Mouse (Mus musculus) embryonic facial prominence, embryonic 11.5 days (tissue): Measurements from ENCODE around the gene Krt7. TPM values are rescaled to one million over a fixed set of nuclear protein-coding genes. Genes with fewer than 3 reads are reported as not detected.

Source experiments
- ATAC-seq: fragments of 200-750 bp; cut with Nextera tagmentation; replicated peaks from 2 replicates; pipeline ENCODE4 v1.8.0; 2017; ENCODE audit warnings: low read depth; ENCODE audit not compliant: insufficient number of reproducible peaks, low FRiP score, low TSS enrichment
- DNase-seq: peaks from one replicate; pipeline ENCODE4 v3.0.0-alpha.2; 2015; ENCODE audit warnings: low spot score
- H3K27ac ChIP-seq: fragments of 300-500 bp; sonication (generic); replicated peaks from 2 replicates; pipeline ENCODE4 v1.5.1; 2014; ENCODE audit warnings: mild to moderate bottlenecking, low read depth, low read length, control low read depth
- H3K27me3 ChIP-seq: fragments of 300-500 bp; sonication (generic); 2 replicates; pipeline ENCODE4 v1.6.1; 2014; ENCODE audit warnings: mild to moderate bottlenecking, low read length, moderate library complexity, mixed read lengths; ENCODE audit not compliant: control insufficient read depth, insufficient read depth
- H3K36me3 ChIP-seq: fragments of 300-500 bp; sonication (generic); replicated peaks from 2 replicates; pipeline ENCODE4 v1.6.1; 2014; ENCODE audit warnings: low read depth, mild to moderate bottlenecking, low read length, moderate library complexity, mixed read lengths; ENCODE audit not compliant: control insufficient read depth, insufficient read depth
- H3K4me1 ChIP-seq: fragments of 300-500 bp; sonication (generic); 2 replicates; pipeline ENCODE4 v1.6.1; 2014; ENCODE audit warnings: low read length, mixed read lengths; ENCODE audit not compliant: control insufficient read depth, insufficient read depth
- H3K4me2 ChIP-seq: fragments of 300-500 bp; sonication (generic); 2 replicates; pipeline ENCODE4 v1.6.1; 2014; ENCODE audit warnings: low read depth, mild to moderate bottlenecking, control low read depth, low read length, moderate library complexity
- H3K4me3 ChIP-seq: fragments of 300-500 bp; sonication (generic); 2 replicates; pipeline ENCODE4 v1.5.1; 2014; ENCODE audit warnings: low read depth, low read length, control low read depth
- H3K9ac ChIP-seq: fragments of 300-500 bp; sonication (generic); replicated peaks from 2 replicates; pipeline ENCODE4 v1.6.1; 2014; ENCODE audit warnings: mild to moderate bottlenecking, control low read depth, low read length
- H3K9me3 ChIP-seq: fragments of 300-500 bp; sonication (generic); replicated peaks from 2 replicates; pipeline ENCODE4 v1.6.1; 2016; ENCODE audit warnings: mild to moderate bottlenecking, low read length, inconsistent platforms, mixed read lengths; ENCODE audit not compliant: control insufficient read depth
- WGBS: fragments of 180-500 bp; shearing (Covaris S2); extraction: QIAGEN DNeasy Blood & Tissue Kit; methylation state at CpG from one replicate; pipeline ENCODE4 v1.1.7; 2014; 5-methylcytosine and 5-hydroxymethylcytosine counted together
- polyA plus RNA-seq: library from polyadenylated mRNA; unstranded; fragments of >200 nt; fragmentation: Nextera tagmentation; extraction: Ambion mirVana; gene quantifications from 2 replicates; pipeline ENCODE4 v1.2.1, GENCODE M21; 2014

The Krt7 gene
- 9.4 and 11.2 TPM in 2 replicates for polyA plus RNA-seq

DNA sequence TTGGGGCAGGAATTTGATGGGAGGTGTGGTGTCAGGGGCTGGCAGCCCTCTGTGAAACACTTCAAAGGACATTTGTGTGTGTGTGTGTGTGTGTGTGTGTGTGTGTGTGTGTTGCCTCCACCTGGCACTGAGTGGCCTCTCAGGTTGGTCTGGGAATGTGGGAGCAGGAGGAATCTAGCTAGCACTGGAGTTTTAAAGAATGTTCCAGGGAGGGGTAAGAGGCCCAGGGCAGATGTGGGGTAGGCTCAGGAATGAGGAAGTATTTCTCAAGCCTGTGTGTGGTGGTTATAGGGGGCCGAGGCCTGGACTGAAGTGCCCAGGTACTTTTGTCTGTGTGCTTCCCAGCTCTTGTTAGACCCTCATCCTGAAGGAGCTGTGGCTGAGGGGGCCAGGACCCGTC, at the start of gene Krt7:
Krt7 (plus strand) TSS at position 269 of the 400 bp plus-strand sequence.
- H3K27me3 ChIP-seq = peaks cover 12% of the 10 kb centered on the region; the same call in 1 of the 2 replicates
- H3K4me3 ChIP-seq = no peak within 1 kb of the TSS
- ATAC-seq = no peak
- no peak within 1 kb of the TSS for H3K9ac ChIP-seq
- no peaks in the 10 kb centered on the region for H3K36me3 ChIP-seq
- H3K27ac ChIP-seq = no peak within 1 kb of the TSS
- WGBS = 43% methylated on average over 2 of the region's 2 CpGs
- 0 out of 2 replicates have a peak, but pooled peaks cover 2% of the 10 kb centered on the region for H3K4me1 ChIP-seq
- no peak within 1 kb of the TSS for H3K4me2 ChIP-seq
- no peaks in the 10 kb centered on the region for H3K9me3 ChIP-seq
- DNase-seq = peak; percentile 22

DNA sequence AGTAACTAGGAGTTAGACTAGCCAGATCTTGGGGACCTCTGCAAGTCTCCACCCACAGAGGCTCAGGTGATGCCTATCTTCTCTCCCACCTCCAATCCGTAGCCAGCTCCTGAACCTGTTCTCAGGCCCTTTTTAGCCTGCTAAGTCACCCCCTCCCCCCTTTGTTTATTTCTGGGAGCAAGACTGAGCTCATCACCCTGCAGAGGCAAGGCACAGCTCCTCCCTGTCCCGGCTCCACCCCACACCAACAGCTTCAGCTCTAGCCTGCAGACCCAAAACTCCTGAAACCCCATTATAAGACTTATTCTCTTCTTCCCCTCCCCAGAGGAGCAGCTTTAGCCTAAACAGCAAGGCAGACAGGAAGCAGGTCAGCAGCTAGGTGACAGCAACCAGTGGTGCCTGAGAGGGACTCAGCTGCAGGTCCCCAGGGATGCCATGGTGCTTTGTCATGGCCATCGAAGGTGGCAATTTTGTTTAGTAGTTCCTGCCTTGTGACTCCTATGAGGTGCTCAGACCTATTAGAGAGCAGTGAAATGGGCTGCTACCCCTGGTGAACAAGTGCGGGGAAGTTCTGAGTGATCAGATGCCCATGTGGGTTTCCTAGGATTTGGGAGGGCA, 48.3 kb upstream of the Krt7 start:
- Histone ChIP-seq H3K4me2 (no peak overlapping the region), H3K27me3 (no peaks in the 10 kb centered on the region), H3K4me3 (no peak overlapping the region), H3K9me3 (no peaks in the 10 kb centered on the region), H3K4me1 (no peaks in the 10 kb centered on the region), H3K36me3 (no peaks in the 10 kb centered on the region), H3K9ac (no peak overlapping the region), H3K27ac (no peak overlapping the region)
- 64% methylated on average over 4 of the region's 4 CpGs for WGBS
- ATAC-seq = no peak
- no peak for DNase-seq

DNA sequence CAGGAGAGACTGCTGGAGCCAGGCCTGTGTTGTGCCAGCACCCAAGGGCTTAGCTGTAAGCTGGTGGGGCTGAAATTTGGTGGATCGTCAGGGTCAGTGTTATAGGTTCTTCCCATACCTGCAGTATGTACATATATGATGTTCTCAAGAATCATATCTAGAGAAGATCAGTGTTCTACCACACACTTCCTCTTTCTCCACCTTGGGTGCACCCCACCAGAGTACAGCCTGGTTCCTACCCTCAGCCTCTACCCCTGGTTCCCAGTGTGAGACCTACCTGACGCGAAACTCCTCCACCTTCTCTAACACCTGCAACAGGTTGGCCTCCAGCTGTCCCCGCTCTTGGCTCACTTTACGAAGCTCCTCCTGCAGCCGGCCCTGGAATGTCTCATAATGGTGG, 46.9 kb upstream of the Krt7 start:
- no peak overlapping the region for H3K4me2 ChIP-seq
- H3K27me3 ChIP-seq = no peaks in the 10 kb centered on the region
- WGBS = 74% methylated on average over 6 of the region's 6 CpGs
- no peaks in the 10 kb centered on the region for H3K36me3 ChIP-seq
- no peak overlapping the region for H3K9ac ChIP-seq
- H3K9me3 ChIP-seq = no peaks in the 10 kb centered on the region
- ATAC-seq (no peak), DNase-seq (no peak)
- no peaks in the 10 kb centered on the region for H3K4me1 ChIP-seq
- no peak overlapping the region for H3K27ac ChIP-seq
- no peak overlapping the region for H3K4me3 ChIP-seq

DNA sequence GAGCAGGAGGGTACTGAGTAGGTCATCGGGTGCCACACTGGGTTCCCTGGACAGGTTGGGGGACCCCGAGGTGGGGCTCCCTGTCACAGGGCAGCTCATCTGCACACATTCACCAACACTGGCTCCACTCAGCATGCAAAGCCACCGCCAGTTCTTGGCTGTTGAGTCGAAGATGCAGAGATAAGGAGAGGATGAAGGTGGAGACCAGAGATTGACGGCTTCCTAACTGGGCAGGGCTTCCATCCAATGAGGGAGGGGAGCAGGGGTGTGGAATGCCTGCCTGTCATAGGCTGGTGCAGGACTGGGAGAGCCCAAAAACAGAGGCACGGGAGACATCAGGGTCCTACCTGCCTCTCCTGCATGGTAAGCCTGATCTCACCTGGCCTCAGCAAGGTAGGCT, 46.4 kb upstream of the Krt7 start:
- Histone ChIP-seq H3K36me3 (no peaks in the 10 kb centered on the region), H3K4me1 (no peaks in the 10 kb centered on the region), H3K27ac (no peak overlapping the region), H3K4me3 (no peak overlapping the region), H3K4me2 (no peak overlapping the region), H3K9me3 (no peaks in the 10 kb centered on the region), H3K9ac (no peak overlapping the region), H3K27me3 (no peaks in the 10 kb centered on the region)
- ATAC-seq = no peak
- 68% methylated on average over 6 of the region's 6 CpGs for WGBS
- no peak for DNase-seq

DNA sequence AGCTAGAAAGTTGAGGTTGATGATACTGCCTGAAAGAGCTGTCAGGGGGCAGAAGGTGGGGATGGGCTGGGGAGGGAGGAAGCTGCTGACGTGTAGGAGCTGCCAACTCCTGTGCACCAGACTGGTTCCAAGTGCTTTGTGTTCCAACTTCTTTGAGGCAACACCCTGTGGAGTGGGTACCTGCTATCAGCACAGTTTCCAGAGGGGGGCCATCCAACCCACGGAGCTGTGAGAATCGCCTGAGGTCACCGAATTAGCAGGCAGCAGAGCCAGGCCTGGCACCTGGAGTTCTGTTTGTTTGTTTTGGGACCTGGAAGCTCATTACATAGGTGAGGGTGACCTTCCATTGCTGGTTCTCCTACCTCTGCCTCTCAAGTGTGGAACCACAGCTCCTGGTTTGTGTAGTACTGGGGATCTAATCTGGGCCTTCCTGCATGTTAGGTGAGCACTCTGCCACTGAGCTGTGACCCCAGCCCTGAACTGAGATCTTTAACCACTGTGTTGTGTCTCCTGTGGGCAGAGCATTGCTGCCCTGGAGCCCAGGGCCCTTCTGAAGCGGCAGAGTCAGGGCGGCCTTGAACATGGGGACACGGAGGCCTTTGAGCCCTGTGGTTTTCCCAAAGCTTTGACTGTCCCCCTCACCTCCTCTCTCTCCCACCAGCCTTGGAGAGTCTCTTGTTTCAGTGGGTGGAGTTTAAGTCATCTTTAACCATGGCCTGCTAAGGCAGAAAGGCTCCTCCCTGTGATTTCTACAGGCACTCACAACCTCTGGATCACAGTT, 45.8 kb upstream of the Krt7 start:
- no peak overlapping the region for H3K4me3 ChIP-seq
- no peak for DNase-seq
- no peak overlapping the region for H3K4me2 ChIP-seq
- H3K27ac ChIP-seq = no peak overlapping the region
- no peak for ATAC-seq
- H3K27me3 ChIP-seq = no peaks in the 10 kb centered on the region
- H3K4me1 ChIP-seq = no peaks in the 10 kb centered on the region
- H3K36me3 ChIP-seq = no peaks in the 10 kb centered on the region
- H3K9me3 ChIP-seq = no peaks in the 10 kb centered on the region
- H3K9ac ChIP-seq = no peak overlapping the region
- WGBS = 71% methylated on average over 7 of the region's 7 CpGs

DNA sequence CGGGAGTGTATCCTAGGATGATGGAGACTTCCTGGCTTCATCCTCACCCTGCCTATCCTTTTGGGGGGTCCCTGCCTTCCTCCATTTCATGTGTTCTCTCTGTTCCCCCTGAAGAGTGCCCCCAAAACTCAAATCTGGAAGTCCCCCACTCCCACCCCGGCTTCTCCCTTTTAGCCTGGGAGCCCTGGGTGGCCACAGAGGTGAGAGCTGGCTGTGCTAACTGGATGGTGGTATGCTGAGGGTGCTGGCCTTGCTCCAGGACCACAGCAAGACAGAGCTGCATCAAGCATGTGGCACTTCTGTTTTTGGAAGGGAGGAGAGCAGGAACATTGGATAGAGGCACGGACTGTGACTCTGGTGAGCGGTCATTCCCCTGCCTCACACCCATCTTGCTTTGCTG, 45.1 kb upstream of the Krt7 start:
- WGBS = 68% methylated on average over 4 of the region's 4 CpGs
- no peaks in the 10 kb centered on the region for H3K4me1 ChIP-seq
- no peaks in the 10 kb centered on the region for H3K9me3 ChIP-seq
- no peak overlapping the region for H3K4me3 ChIP-seq
- H3K27me3 ChIP-seq = no peaks in the 10 kb centered on the region
- no peaks in the 10 kb centered on the region for H3K36me3 ChIP-seq
- H3K9ac ChIP-seq = no peak overlapping the region
- ATAC-seq (no peak), DNase-seq (no peak)
- no peak overlapping the region for H3K27ac ChIP-seq
- H3K4me2 ChIP-seq = no peak overlapping the region

DNA sequence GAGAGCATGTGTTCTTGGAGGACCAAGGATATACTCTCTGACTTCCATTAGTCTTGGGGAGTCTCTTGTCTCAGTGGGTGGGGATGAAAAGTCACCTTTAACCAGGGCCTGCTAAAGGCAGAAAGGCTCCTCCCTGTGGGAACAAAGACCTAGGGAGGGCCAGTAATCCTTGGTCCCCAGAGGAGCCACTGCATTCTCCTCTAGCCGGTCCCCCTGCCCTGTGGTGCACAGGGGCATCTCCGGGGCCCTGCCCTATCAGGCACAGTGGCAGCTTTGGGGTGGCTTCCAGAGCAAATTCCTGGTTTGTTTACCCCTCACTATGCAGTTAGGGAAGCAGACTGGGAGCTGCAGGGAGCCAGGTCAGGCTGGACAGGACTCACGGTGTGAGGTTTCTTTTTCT, 44.4 kb upstream of the Krt7 start:
- WGBS = 36% methylated on average over 3 of the region's 3 CpGs

DNA sequence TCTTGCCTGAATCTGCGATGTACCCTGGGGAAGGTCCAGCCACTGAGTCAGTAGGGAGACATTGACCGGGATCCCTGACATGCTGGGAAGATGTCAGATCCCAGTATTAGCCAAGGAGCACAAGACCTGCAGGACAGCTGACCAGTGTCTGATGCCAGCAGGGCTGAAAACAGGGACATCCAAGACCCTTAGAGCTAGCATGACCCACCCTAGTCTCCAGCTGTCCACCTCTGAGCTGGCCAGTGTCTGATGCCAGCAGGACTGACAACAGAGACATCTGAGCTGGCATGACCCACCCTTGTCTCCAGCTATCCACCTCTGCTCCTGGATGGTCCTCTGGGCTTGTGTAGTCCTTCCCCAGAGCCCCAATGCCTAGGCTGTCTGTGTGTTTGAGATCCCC, 43.9 kb upstream of the Krt7 start:
- Histone ChIP-seq H3K4me3 (no peak overlapping the region), H3K4me1 (no peaks in the 10 kb centered on the region), H3K27me3 (no peaks in the 10 kb centered on the region), H3K4me2 (no peak overlapping the region), H3K36me3 (no peaks in the 10 kb centered on the region), H3K9ac (no peak overlapping the region), H3K27ac (no peak overlapping the region), H3K9me3 (no peaks in the 10 kb centered on the region)
- 40% methylated on average over 2 of the region's 2 CpGs for WGBS
- DNase-seq = no peak
- no peak for ATAC-seq

More for the DNA sequence above, 44.4 kb upstream of the Krt7 start:
- Histone ChIP-seq H3K36me3 (no peaks in the 10 kb centered on the region), H3K4me3 (no peak overlapping the region), H3K4me2 (no peak overlapping the region), H3K27ac (no peak overlapping the region), H3K4me1 (no peaks in the 10 kb centered on the region), H3K27me3 (no peaks in the 10 kb centered on the region), H3K9me3 (no peaks in the 10 kb centered on the region), H3K9ac (no peak overlapping the region)
- no peak for ATAC-seq
- DNase-seq = no peak
